Mouse (Mus musculus) liver, postnatal 0 days (tissue): ENCODE results near the gene Rtn3.

ENCODE experiments used
- CTCF ChIP-seq: sonication (generic); IDR thresholded peaks from 2 replicates; pipeline ENCODE4 v1.5.1; 2016; ENCODE audit warnings: antibody characterized with exemption, low read depth
- EP300 ChIP-seq: IDR thresholded peaks from 2 replicates; pipeline ENCODE4 v1.6.1; 2016; ENCODE audit warnings: antibody characterized with exemption, low read depth, mild to moderate bottlenecking

- TF ChIP-seq CTCF (peak; percentile 83), EP300 (no peak)
Observed at GRCm38 (mm10) chr19:7417911-7418849, 64.9 kb downstream of the Rtn3 start.
